Mouse (Mus musculus) heart, embryonic 13.5 days (tissue): ENCODE measurements around the gene Hist1h2ag. TPM values are rescaled to one million over a fixed set of nuclear protein-coding genes. Genes with fewer than 3 reads are reported as not detected.
"Not testable (repeated sequence)": the region's sequence is repeated elsewhere in the genome, so short reads cannot be mapped to it uniquely, and the experiment has no call there.

ENCODE experiments used
- ATAC-seq: fragments of 200-750 bp; cut with Nextera tagmentation; 2 replicates; pipeline ENCODE4 v1.8.0; 2017; ENCODE audit warnings: moderate TSS enrichment; ENCODE audit not compliant: insufficient number of reproducible peaks, low FRiP score, low TSS enrichment; ENCODE audit errors: extremely low read depth
- H3K27ac ChIP-seq: fragments of 300-500 bp; sonication (generic); replicated peaks from 2 replicates; pipeline ENCODE4 v1.5.1; 2015; ENCODE audit warnings: moderate library complexity, mild to moderate bottlenecking, inconsistent platforms
- H3K27me3 ChIP-seq: fragments of 300-500 bp; sonication (generic); replicated peaks from 2 replicates; pipeline ENCODE4 v1.6.1; 2015; ENCODE audit warnings: mild to moderate bottlenecking, inconsistent platforms
- H3K36me3 ChIP-seq: fragments of 300-500 bp; sonication (generic); 2 replicates; pipeline ENCODE4 v1.6.1; 2015; ENCODE audit warnings: mild to moderate bottlenecking, inconsistent platforms
- H3K4me1 ChIP-seq: fragments of 300-500 bp; sonication (generic); 2 replicates; pipeline ENCODE4 v1.6.1; 2015; ENCODE audit warnings: inconsistent platforms
- H3K4me2 ChIP-seq: fragments of 300-500 bp; sonication (generic); 2 replicates; pipeline ENCODE4 v1.6.1; 2015; ENCODE audit warnings: inconsistent platforms, mild to moderate bottlenecking, moderate library complexity
- H3K4me3 ChIP-seq: fragments of 300-500 bp; sonication (generic); 2 replicates; pipeline ENCODE4 v1.5.1; 2015; ENCODE audit warnings: moderate library complexity, mild to moderate bottlenecking, inconsistent platforms
- H3K9ac ChIP-seq: fragments of 300-500 bp; sonication (generic); 2 replicates; pipeline ENCODE4 v1.6.1; 2015; ENCODE audit warnings: inconsistent platforms, mild to moderate bottlenecking, moderate library complexity
- H3K9me3 ChIP-seq: fragments of 300-500 bp; sonication (generic); 2 replicates; pipeline ENCODE4 v1.6.1; 2016; ENCODE audit warnings: inconsistent platforms
- WGBS: fragments of 180-500 bp; shearing (Covaris S2); methylation state at CpG from one replicate; pipeline ENCODE4 v1.1.7; 2015; ENCODE audit warnings: mixed read lengths; 5-methylcytosine and 5-hydroxymethylcytosine counted together
- polyA plus RNA-seq: library from polyadenylated mRNA; unstranded; fragments of >200 nt; fragmentation: Nextera tagmentation; extraction: Ambion mirVana; gene quantifications from 2 replicates; pipeline ENCODE4 v1.2.1, GENCODE M21; 2015

The Hist1h2ag gene
- polyA plus RNA-seq, 1 experiment from 2014 or later: 19.9 TPM

GRCm38 (mm10) chr13:22036149-22036956 is 6.4 kb downstream of the Hist1h2ag start:
- Histone ChIP-seq H3K36me3 (no peaks in the 10 kb centered on the region), H3K4me3 (peak overlapping the region; percentile 53), H3K4me1 (peaks cover 42% of the 10 kb centered on the region), H3K27ac (peak overlapping the region; percentile 81), H3K9ac (peak overlapping the region; percentile 79), H3K9me3 (no peaks in the 10 kb centered on the region), H3K27me3 (no peaks in the 10 kb centered on the region), H3K4me2 (peak overlapping the region; percentile 78)
- no peak for ATAC-seq
- 4% methylated on average over 20 of the region's 23 CpGs for WGBS

- Histone ChIP-seq H3K9ac (peak within 1 kb of the TSS; percentile 84), H3K4me3 (peak within 1 kb of the TSS; percentile 53), H3K4me1 (peaks cover 38% of the 10 kb centered on the region), H3K4me2 (peak within 1 kb of the TSS; percentile 78), H3K27ac (peak within 1 kb of the TSS; percentile 81)
- ATAC-seq: peak; percentile 85
- H3K36me3 ChIP-seq, H3K27me3 ChIP-seq, H3K9me3 ChIP-seq: not testable (repeated sequence)
- WGBS: 0% methylated on average over 26 of the region's 69 CpGs
Observed at GRCm38 (mm10) chr13:22035267-22036148, 7.2 kb downstream of the Hist1h2ag start, which contains the start of the genes Hist1h2ah and Hist1h2bk. Gene Hist1h2ah (minus strand): TSS chr13:22035568. Gene Hist1h2bk (plus strand): TSS chr13:22035870.

GRCm38 (mm10) chr13:22034443-22035266 is 8.1 kb downstream of the Hist1h2ag start:
- Histone ChIP-seq H3K4me1 (peaks cover 32% of the 10 kb centered on the region), H3K36me3 (no peaks in the 10 kb centered on the region), H3K27me3 (no peaks in the 10 kb centered on the region), H3K27ac (peak overlapping the region; percentile 80), H3K9me3 (no peaks in the 10 kb centered on the region), H3K9ac (peak overlapping the region; percentile 84), H3K4me2 (peak overlapping the region; percentile 78), H3K4me3 (peak overlapping the region; percentile 53)
- under 1% methylated on average over 14 of the region's 14 CpGs for WGBS
- ATAC-seq: no peak; the same call in 1 of the 2 replicates

- H3K27me3 ChIP-seq: no peaks in the 10 kb centered on the region
- no peak for ATAC-seq
- 52% methylated on average over 5 of the region's 5 CpGs for WGBS
- no peaks in the 10 kb centered on the region for H3K9me3 ChIP-seq
- peak overlapping the region; percentile 78 for H3K4me2 ChIP-seq
- peaks cover 37% of the 10 kb centered on the region for H3K4me1 ChIP-seq
- 0 out of 2 replicates have a peak overlapping the region, but pooled peaks have one; percentile 80 for H3K27ac ChIP-seq
- H3K36me3 ChIP-seq: no peaks in the 10 kb centered on the region
- peak overlapping the region; percentile 53 for H3K4me3 ChIP-seq
- H3K9ac ChIP-seq: peak overlapping the region; percentile 84
Observed at GRCm38 (mm10) chr13:22033741-22034442, 8.9 kb downstream of the Hist1h2ag start.

GRCm38 (mm10) chr13:22030493-22030892 is 12.3 kb downstream of the Hist1h2ag start:
- Histone ChIP-seq H3K4me2 (no peak overlapping the region), H3K27me3 (no peaks in the 10 kb centered on the region), H3K4me1 (peaks cover 27% of the 10 kb centered on the region), H3K9me3 (no peaks in the 10 kb centered on the region), H3K9ac (no peak overlapping the region), H3K27ac (no peak overlapping the region), H3K4me3 (no peak overlapping the region), H3K36me3 (no peaks in the 10 kb centered on the region)
- ATAC-seq: no peak
- WGBS: 15% methylated on average over 4 of the region's 4 CpGs

- Histone ChIP-seq H3K36me3 (no peaks in the 10 kb centered on the region), H3K27me3 (no peaks in the 10 kb centered on the region), H3K4me1 (peaks cover 27% of the 10 kb centered on the region), H3K4me2 (peak overlapping the region; percentile 70; the same call in 1 of the 2 replicates), H3K27ac (no peak overlapping the region), H3K4me3 (no peak overlapping the region), H3K9me3 (no peaks in the 10 kb centered on the region), H3K9ac (no peak overlapping the region)
- ATAC-seq: no peak
- 32% methylated on average over 8 of the region's 8 CpGs for WGBS
Observed at GRCm38 (mm10) chr13:22029928-22030327, 12.8 kb downstream of the Hist1h2ag start.

- WGBS: 1% methylated on average over 40 of the region's 40 CpGs
- H3K27ac ChIP-seq: peak overlapping the region; percentile 77
- peaks cover 16% of the 10 kb centered on the region for H3K4me1 ChIP-seq
- peak overlapping the region; percentile 61 for H3K4me3 ChIP-seq
- H3K36me3 ChIP-seq: no peaks in the 10 kb centered on the region
- H3K27me3 ChIP-seq: no peaks in the 10 kb centered on the region
- H3K9me3 ChIP-seq: no peaks in the 10 kb centered on the region
- H3K4me2 ChIP-seq: peak overlapping the region; percentile 70
- H3K9ac ChIP-seq: peak overlapping the region; percentile 84
- peak; percentile 80 for ATAC-seq
Observed at GRCm38 (mm10) chr13:22028673-22029460, 13.9 kb downstream of the Hist1h2ag start.

DNA sequence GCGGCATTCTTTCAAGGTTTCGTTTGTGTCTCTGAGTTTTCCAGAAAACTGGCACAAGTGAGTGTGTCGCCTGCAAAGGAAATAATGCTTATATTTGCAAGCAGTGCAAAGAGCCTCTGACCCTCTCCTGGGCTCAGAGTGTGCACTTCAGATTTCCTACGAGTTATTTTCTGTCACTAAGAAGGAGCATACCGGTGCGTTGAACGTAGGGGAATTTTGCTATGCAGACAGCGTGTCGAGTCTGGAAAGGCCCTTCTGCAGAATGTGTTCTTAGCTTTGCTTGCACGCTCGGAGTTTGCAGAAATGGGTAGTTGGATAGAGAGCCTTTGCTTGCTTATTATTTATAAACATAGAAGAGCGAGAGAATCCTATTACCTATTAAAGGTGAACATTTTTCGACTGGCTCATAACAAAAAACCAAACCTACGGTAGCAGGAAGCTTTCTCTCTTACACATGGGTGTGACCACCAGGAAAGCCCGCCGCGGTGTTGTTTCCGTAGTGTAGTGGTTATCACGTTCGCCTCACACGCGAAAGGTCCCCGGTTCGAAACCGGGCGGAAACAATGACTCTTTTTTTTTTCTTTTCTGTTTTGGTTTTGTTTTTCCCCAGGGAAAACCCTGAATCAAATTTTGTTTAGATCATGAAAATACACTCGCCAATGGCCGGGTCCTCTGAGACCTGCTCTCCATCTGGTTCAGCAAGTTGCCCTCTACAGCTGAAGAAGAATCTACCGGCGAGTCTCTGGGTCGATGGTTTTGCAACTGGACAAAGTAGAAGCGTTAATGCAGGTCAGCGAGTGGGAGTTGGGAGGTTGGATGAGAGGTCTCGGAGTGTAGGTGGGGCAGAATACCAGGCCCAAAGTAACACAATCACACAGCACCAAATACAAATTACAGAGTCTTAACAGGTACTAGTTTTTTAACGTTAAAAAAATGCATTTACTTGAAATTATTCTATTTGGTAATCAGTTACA is 16.4 kb downstream of the Hist1h2ag start:
- WGBS: 1% methylated on average over 35 of the region's 35 CpGs
- peaks cover 12% of the 10 kb centered on the region for H3K4me1 ChIP-seq
- H3K27ac ChIP-seq: peak overlapping the region; percentile 25; the same call in 1 of the 2 replicates
- H3K36me3 ChIP-seq: no peaks in the 10 kb centered on the region
- H3K27me3 ChIP-seq: no peaks in the 10 kb centered on the region
- peak overlapping the region; percentile 84 for H3K9ac ChIP-seq
- peak overlapping the region; percentile 69 for H3K4me2 ChIP-seq
- no peaks in the 10 kb centered on the region for H3K9me3 ChIP-seq
- ATAC-seq: no peak
- H3K4me3 ChIP-seq: peak overlapping the region; percentile 67

DNA sequence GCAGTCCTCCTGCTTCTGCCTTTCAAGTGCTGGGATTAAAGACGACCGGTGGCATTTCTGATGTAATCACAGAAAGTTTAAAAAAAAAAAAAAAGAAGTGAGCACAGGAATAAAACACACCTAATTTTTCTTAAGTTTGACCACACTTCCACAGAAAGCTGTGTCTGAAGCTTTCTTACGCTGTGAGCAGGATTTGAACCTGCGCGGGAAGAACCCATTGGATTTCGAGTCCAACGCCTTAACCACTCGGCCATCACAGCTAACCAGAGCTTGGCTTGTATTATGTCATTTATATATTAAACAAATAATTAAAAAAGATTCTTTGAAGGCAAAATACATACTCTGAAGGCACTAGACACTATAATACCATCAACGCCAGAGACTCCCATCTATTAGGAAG is 20.5 kb downstream of the Hist1h2ag start:
- peak overlapping the region; percentile 50 for H3K27ac ChIP-seq
- H3K36me3 ChIP-seq: no peaks in the 10 kb centered on the region
- ATAC-seq: no peak; the same call in 1 of the 2 replicates
- no peaks in the 10 kb centered on the region for H3K9me3 ChIP-seq
- H3K4me3 ChIP-seq: peak overlapping the region; percentile 67
- peak overlapping the region; percentile 78 for H3K4me2 ChIP-seq
- H3K27me3 ChIP-seq: peaks cover 19% of the 10 kb centered on the region
- peak overlapping the region; percentile 81 for H3K9ac ChIP-seq
- under 1% methylated on average over 9 of the region's 9 CpGs for WGBS
- H3K4me1 ChIP-seq: peaks cover 5% of the 10 kb centered on the region; the same call in 1 of the 2 replicates
